Mouse (Mus musculus): Measurements from ENCODE around the gene Ephb2. TPM values are rescaled to one million over a fixed set of nuclear protein-coding genes. Genes with fewer than 3 reads are reported as not detected.

Gene Ephb2
- polyA plus RNA-seq, 1 experiment, result 15.1 TPM

DNA sequence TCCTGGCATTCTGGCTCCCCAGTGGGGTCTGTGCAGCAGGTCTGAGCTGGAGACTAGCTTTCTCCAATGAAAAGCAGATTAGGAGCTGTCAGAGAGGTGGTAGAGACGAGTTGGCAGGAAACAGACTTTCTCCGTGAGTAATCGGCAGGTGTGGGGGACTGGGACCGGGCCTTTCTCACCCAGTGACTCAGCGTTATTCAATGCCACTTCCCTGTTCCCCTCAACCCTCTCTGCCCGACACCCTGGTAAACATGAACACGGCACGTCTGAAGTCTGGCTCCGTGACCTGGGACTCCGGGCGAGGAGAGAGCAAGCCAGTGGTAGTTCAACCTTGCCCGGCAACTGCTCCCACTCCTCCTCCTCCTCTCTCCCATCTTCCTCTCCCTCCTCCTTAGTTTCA lies 33.3 kb downstream of the Ephb2 start:
- no peak overlapping the region for H3K27ac ChIP-seq (ENCODE audit: insufficient read depth, low read length)
- H3K27me3 ChIP-seq (ENCODE audit: control insufficient read depth, insufficient read depth, low read length, poor library complexity, severe bottlenecking), result no peaks in the 10 kb centered on the region
- no peak overlapping the region for H3K4me3 ChIP-seq (ENCODE audit: low read depth, low read length)
- H3K9me3 ChIP-seq (replicated peaks; ENCODE audit: control insufficient read depth, insufficient read depth, low read length, poor library complexity, severe bottlenecking), result no peaks in the 10 kb centered on the region
- no peak for TF ChIP-seq POLR2A (IDR thresholded peaks at IDR 0.05; ENCODE audit: insufficient read depth, low read length)
- TF ChIP-seq EP300 (IDR thresholded peaks at IDR 0.05; ENCODE audit: insufficient read depth, low read depth, low read length), result no peak
- no peak for TF ChIP-seq CTCF (IDR thresholded peaks at IDR 0.05; ENCODE audit: low read depth, low read length)
- H3K4me1 ChIP-seq (ENCODE audit: control insufficient read depth, insufficient read depth, low read length), result peaks cover 6% of the 10 kb centered on the region
- no peaks in the 10 kb centered on the region for H3K36me3 ChIP-seq (ENCODE audit: control insufficient read depth, insufficient read depth, low read length, poor library complexity, severe bottlenecking)
- H3K9ac ChIP-seq (ENCODE audit: low read depth, poor library complexity, severe bottlenecking), result no peak overlapping the region

- peaks cover 5% of the 10 kb centered on the region for H3K4me1 ChIP-seq (ENCODE audit: control insufficient read depth, insufficient read depth, low read length)
- H3K9ac ChIP-seq (ENCODE audit: low read depth, poor library complexity, severe bottlenecking), result no peak overlapping the region
- no peaks in the 10 kb centered on the region for H3K36me3 ChIP-seq (ENCODE audit: control insufficient read depth, insufficient read depth, low read length, poor library complexity, severe bottlenecking)
- H3K27me3 ChIP-seq (ENCODE audit: control insufficient read depth, insufficient read depth, low read length, poor library complexity, severe bottlenecking), result no peaks in the 10 kb centered on the region
- H3K27ac ChIP-seq (ENCODE audit: insufficient read depth, low read length), result no peak overlapping the region
- H3K4me3 ChIP-seq (ENCODE audit: low read depth, low read length), result no peak overlapping the region
- no peaks in the 10 kb centered on the region for H3K9me3 ChIP-seq (replicated peaks; ENCODE audit: control insufficient read depth, insufficient read depth, low read length, poor library complexity, severe bottlenecking)
- no peak for TF ChIP-seq EP300 (IDR thresholded peaks at IDR 0.05; ENCODE audit: insufficient read depth, low read depth, low read length)
Observed at GRCm38 (mm10) chr4:136801944-136802343, 33.8 kb downstream of the Ephb2 start.

DNA sequence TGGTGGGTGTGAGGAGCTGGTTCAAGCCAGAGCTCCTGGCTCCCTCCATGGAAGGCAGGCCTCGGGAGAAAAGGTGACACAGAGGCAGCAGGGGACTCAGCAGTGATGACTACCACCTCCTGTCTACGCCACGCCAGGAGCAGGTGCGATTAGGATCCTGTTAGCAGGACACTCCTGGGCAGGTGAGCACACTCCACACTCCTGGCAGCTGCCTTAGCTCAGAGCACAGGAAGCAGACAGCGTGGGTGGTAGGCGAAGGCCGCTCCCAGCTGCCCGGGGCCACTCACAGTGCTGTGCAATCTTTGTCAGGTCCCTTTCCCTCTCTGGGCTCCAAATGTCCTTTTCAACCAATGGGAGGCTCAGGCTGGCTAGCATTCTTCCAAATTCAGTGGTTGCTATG lies 34.3 kb downstream of the Ephb2 start:
- no peak overlapping the region for H3K27ac ChIP-seq (ENCODE audit: insufficient read depth, low read length)
- H3K27me3 ChIP-seq (ENCODE audit: control insufficient read depth, insufficient read depth, low read length, poor library complexity, severe bottlenecking), result no peaks in the 10 kb centered on the region
- H3K36me3 ChIP-seq (ENCODE audit: control insufficient read depth, insufficient read depth, low read length, poor library complexity, severe bottlenecking), result no peaks in the 10 kb centered on the region
- no peak overlapping the region for H3K9ac ChIP-seq (ENCODE audit: low read depth, poor library complexity, severe bottlenecking)
- no peak for TF ChIP-seq EP300 (IDR thresholded peaks at IDR 0.05; ENCODE audit: insufficient read depth, low read depth, low read length)
- no peak for TF ChIP-seq CTCF (IDR thresholded peaks at IDR 0.05; ENCODE audit: low read depth, low read length)
- TF ChIP-seq POLR2A (IDR thresholded peaks at IDR 0.05; ENCODE audit: insufficient read depth, low read length), result no peak
- H3K4me1 ChIP-seq (ENCODE audit: control insufficient read depth, insufficient read depth, low read length), result peaks cover 3% of the 10 kb centered on the region
- no peaks in the 10 kb centered on the region for H3K9me3 ChIP-seq (replicated peaks; ENCODE audit: control insufficient read depth, insufficient read depth, low read length, poor library complexity, severe bottlenecking)
- no peak overlapping the region for H3K4me3 ChIP-seq (ENCODE audit: low read depth, low read length)

DNA sequence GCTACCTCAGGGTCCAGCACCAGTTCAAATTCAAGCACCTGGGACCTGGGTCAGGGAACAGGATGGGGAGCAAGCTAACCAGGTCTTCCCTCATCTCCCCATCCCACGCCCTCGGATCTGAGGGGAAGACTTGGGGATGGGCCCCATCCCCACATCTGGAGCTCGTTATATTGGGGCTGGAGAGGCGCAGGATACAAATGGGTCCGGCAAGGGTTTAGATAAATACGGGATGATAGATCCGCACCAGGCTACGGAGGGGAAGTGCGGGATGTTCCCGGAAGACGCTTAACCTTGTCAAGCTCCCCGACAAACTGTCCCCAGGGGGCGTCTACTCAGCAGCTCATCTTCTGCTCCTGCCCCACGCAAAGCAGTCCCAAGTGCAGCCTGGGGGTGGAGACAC lies 35.4 kb downstream of the Ephb2 start:
- H3K9ac ChIP-seq (ENCODE audit: low read depth, poor library complexity, severe bottlenecking), result no peak overlapping the region
- TF ChIP-seq POLR2A (IDR thresholded peaks at IDR 0.05; ENCODE audit: insufficient read depth, low read length), result no peak
- no peak overlapping the region for H3K4me3 ChIP-seq (ENCODE audit: low read depth, low read length)
- H3K9me3 ChIP-seq (replicated peaks; ENCODE audit: control insufficient read depth, insufficient read depth, low read length, poor library complexity, severe bottlenecking), result no peaks in the 10 kb centered on the region
- H3K4me1 ChIP-seq (ENCODE audit: control insufficient read depth, insufficient read depth, low read length), result peaks cover 2% of the 10 kb centered on the region
- H3K36me3 ChIP-seq (ENCODE audit: control insufficient read depth, insufficient read depth, low read length, poor library complexity, severe bottlenecking), result no peaks in the 10 kb centered on the region
- H3K27me3 ChIP-seq (ENCODE audit: control insufficient read depth, insufficient read depth, low read length, poor library complexity, severe bottlenecking), result no peaks in the 10 kb centered on the region
- H3K27ac ChIP-seq (ENCODE audit: insufficient read depth, low read length), result no peak overlapping the region

DNA sequence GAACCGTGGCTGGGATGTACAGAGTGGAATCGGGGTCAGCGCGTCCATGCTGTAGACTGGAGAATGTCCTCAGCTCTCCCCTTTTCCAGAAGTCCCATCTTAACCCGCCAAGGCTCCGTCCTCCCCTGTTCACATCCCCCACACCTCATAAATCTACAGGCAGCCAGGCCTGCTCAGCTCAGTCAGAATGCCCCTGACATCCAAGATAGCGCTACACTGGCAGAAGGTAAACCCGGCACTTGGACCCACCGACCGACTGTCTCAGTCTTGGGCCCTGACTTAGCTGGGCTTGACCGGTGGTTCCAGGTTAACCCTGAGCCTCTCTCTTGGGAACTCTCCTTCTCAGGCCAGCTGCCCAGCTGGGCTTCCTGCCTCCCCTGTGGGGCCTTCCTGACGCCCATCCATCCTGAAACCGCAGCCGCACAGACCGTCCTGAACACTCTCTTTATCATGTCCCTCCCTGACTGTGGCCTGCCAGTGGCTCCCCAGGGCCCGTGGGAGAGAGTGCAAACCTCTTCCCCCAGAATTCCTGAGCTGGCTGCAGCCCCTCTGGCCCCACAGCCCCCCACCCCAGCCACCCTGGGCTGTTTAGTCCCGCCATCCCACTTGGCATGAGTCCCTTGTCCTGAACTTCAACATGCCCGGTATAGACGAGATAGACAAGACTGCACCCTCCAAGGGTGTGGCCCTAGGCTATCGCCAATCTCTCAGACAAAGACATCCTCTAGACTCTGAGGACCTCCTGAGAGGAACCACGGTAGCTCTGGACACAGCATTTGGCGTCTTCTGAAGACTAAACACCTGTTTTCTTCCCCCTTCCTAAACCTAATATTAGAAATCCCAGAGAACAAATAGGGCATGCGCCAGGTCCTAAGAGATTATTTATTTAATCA lies 37.9 kb downstream of the Ephb2 start:
- no peaks in the 10 kb centered on the region for H3K4me1 ChIP-seq (ENCODE audit: control insufficient read depth, insufficient read depth, low read length)
- H3K27me3 ChIP-seq (ENCODE audit: control insufficient read depth, insufficient read depth, low read length, poor library complexity, severe bottlenecking), result no peaks in the 10 kb centered on the region
- no peaks in the 10 kb centered on the region for H3K36me3 ChIP-seq (ENCODE audit: control insufficient read depth, insufficient read depth, low read length, poor library complexity, severe bottlenecking)
- H3K4me3 ChIP-seq (ENCODE audit: low read depth, low read length), result no peak overlapping the region
- TF ChIP-seq POLR2A (IDR thresholded peaks at IDR 0.05; ENCODE audit: insufficient read depth, low read length), result no peak
- TF ChIP-seq CTCF (IDR thresholded peaks at IDR 0.05; ENCODE audit: low read depth, low read length), result no peak
- TF ChIP-seq EP300 (IDR thresholded peaks at IDR 0.05; ENCODE audit: insufficient read depth, low read depth, low read length), result no peak
- no peak overlapping the region for H3K9ac ChIP-seq (ENCODE audit: low read depth, poor library complexity, severe bottlenecking)
- no peak overlapping the region for H3K27ac ChIP-seq (ENCODE audit: insufficient read depth, low read length)
- H3K9me3 ChIP-seq (replicated peaks; ENCODE audit: control insufficient read depth, insufficient read depth, low read length, poor library complexity, severe bottlenecking), result no peaks in the 10 kb centered on the region

- TF ChIP-seq POLR2A (IDR thresholded peaks at IDR 0.05; ENCODE audit: insufficient read depth, low read length) (no peak), CTCF (IDR thresholded peaks at IDR 0.05; ENCODE audit: low read depth, low read length) (no peak), EP300 (IDR thresholded peaks at IDR 0.05; ENCODE audit: insufficient read depth, low read depth, low read length) (no peak)
- H3K27me3 ChIP-seq (ENCODE audit: control insufficient read depth, insufficient read depth, low read length, poor library complexity, severe bottlenecking), result no peaks in the 10 kb centered on the region
- H3K9me3 ChIP-seq (replicated peaks; ENCODE audit: control insufficient read depth, insufficient read depth, low read length, poor library complexity, severe bottlenecking), result no peaks in the 10 kb centered on the region
- no peak overlapping the region for H3K27ac ChIP-seq (ENCODE audit: insufficient read depth, low read length)
- H3K4me1 ChIP-seq (ENCODE audit: control insufficient read depth, insufficient read depth, low read length), result no peaks in the 10 kb centered on the region
- no peaks in the 10 kb centered on the region for H3K36me3 ChIP-seq (ENCODE audit: control insufficient read depth, insufficient read depth, low read length, poor library complexity, severe bottlenecking)
- H3K9ac ChIP-seq (ENCODE audit: low read depth, poor library complexity, severe bottlenecking), result no peak overlapping the region
- H3K4me3 ChIP-seq (ENCODE audit: low read depth, low read length), result no peak overlapping the region
Observed at GRCm38 (mm10) chr4:136793320-136793719, 42.5 kb downstream of the Ephb2 start.
